Mouse (Mus musculus) ES-Bruce4 (cell line): ENCODE results near the gene Tspan9.

ENCODE experiments used
- CTCF ChIP-seq: IDR thresholded peaks from one replicate; pipeline ENCODE4 v1.8.1; 2011; ENCODE audit warnings: low read depth, low read length
- POLR2A ChIP-seq: IDR thresholded peaks from one replicate; pipeline ENCODE4 v1.8.1; 2011; ENCODE audit warnings: low read length; ENCODE audit not compliant: insufficient read depth

DNA sequence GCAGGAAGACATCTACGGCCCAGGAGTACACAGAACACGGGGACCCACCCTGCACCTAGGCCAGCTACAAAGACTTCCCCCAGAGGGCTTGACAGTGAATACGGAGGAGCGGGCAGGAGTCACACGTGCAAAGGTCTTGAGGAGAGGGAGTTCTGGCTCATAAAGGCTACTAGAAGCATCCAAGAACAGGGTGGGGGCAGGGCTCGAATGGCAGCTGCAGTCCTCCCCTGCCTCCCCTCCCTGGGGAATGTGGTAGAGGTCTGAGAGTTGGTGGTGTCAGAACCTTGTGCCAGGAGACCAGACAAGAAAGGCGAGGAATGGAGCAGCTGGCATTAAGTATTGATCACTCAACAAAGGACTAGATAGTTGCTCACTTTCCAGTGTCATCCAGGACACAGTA is 31.6 kb downstream of the Tspan9 start:
- TF ChIP-seq CTCF (no peak), POLR2A (no peak)
